Mouse (Mus musculus) cortical plate, adult 2 months (tissue): ENCODE results near the gene Acer1. TPM values are rescaled to one million over a fixed set of nuclear protein-coding genes. Genes with fewer than 3 reads are reported as not detected.

ENCODE experiments used
- H3K27ac ChIP-seq: fragments of 200-500 bp; 2 replicates; pipeline ENCODE4 v1.5.1; 2012; ENCODE audit warnings: low read length, control low read depth, inconsistent platforms; ENCODE audit not compliant: insufficient read depth
- H3K4me1 ChIP-seq: fragments of 200-500 bp; 2 replicates; pipeline ENCODE4 v1.6.1; 2011; ENCODE audit warnings: low read length; ENCODE audit not compliant: control insufficient read depth, insufficient read depth
- H3K4me3 ChIP-seq: fragments of 200-500 bp; 2 replicates; pipeline ENCODE4 v1.5.1; 2011; ENCODE audit warnings: mild to moderate bottlenecking, low read length, control low read depth; ENCODE audit not compliant: insufficient read depth
- CTCF ChIP-seq: fragments of 200-500 bp; IDR thresholded peaks from 2 replicates; pipeline ENCODE4 v1.5.1; 2011; ENCODE audit warnings: mild to moderate bottlenecking, control low read depth, low read length; ENCODE audit not compliant: insufficient read depth; ENCODE audit errors: extremely low read depth
- POLR2A ChIP-seq: fragments of 200-500 bp; IDR thresholded peaks from 2 replicates; pipeline ENCODE4 v1.6.1; 2011; ENCODE audit warnings: mild to moderate bottlenecking, low read length, control low read depth; ENCODE audit not compliant: insufficient read depth; ENCODE audit errors: extremely low read depth
- polyA plus RNA-seq: library from polyadenylated mRNA; depleted of rRNA; stranded (reverse); fragments of >200 nt; gene quantifications from 2 replicates; pipeline ENCODE4 v1.2.3, GENCODE M21; 2012

The Acer1 gene
- polyA plus RNA-seq, 1 experiment, result not detected

DNA sequence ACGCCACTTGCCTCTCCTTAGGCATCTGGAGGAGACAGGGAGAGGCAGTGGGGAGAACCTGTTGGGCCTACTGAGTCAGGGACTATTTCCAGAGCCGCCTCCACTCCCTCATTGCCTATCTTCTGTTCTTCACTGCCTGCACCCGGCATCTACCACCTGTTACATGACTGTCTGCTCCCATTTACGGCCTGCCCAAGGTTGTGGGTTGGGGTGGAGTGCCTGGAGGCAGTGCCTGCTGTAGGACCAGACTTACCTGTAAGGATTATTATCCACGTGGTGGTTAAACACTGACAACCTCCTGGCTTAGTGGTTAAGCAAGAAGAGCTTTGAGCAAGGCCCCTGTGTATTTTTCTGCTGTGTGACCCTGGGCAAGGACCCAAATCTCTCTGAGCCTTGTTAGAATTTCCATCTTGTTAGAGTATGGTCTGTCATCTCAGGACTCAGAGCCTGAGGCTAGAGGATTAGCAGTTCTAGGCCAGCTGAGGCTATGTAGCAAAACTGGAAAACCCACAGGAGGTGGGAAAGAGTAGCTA is 7.2 kb downstream of the Acer1 start:
- Histone ChIP-seq H3K4me3 (no peak overlapping the region), H3K4me1 (no peaks in the 10 kb centered on the region), H3K27ac (no peak overlapping the region)
- TF ChIP-seq CTCF (no peak), POLR2A (no peak)

DNA sequence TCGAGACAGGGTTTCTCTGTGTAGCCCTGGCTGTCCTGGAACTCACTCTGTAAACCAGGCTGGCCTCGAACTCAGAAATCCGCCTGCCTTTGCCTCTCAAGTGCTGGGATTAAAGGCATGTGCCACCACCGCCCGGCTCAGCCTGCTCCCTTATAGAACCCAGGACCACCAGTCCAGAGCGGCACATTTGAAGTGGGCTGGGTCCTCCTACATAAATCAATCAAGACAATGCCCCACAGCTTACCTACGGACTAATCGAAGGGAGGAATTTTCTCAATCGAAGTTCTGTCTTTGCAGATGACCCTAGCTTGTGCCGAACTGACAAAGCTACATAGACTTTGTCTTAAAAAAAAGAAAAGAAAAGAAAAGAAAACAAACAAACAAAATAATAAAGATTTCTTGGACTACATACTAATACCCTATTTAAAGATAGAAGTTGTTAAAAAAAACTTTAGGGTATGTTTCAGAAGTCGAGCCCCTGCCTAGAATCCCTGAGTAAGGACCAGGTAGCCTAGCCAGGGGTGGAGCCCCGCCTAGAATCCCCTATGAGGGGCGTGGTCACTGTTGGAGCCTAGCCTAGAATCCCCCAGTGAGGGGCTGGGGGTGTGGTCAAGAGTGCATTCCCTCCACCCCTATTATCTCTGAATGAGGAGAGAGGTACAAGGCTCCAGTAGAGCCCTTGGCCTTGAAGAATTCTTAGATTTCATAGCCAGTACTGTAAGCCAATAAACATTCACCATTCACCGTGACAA is 7.8 kb downstream of the Acer1 start:
- no peak overlapping the region for H3K27ac ChIP-seq
- TF ChIP-seq POLR2A (no peak), CTCF (no peak)
- no peak overlapping the region for H3K4me3 ChIP-seq
- H3K4me1 ChIP-seq, result no peaks in the 10 kb centered on the region

DNA sequence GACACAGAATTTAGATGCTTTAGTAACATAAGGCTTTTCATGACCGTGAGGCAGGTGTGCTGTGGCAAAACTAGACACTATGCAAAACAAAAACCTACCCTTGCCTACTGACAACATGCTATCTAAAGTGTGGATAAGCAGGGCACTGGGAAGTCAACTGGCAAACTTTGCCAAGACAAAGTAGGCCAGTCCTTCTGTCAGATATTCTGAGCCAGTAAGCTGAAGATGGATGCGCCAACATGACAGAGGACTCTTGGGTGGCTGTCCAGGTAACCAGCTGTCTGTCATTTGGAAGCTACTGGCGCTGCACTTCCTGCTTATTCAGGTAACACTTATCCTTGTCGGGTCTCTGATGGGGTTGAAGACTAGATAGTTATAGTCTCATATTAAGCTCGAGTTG is 11.8 kb downstream of the Acer1 start:
- Histone ChIP-seq H3K27ac (no peak overlapping the region), H3K4me1 (no peaks in the 10 kb centered on the region), H3K4me3 (no peak overlapping the region)
- TF ChIP-seq POLR2A (no peak), CTCF (no peak)

DNA sequence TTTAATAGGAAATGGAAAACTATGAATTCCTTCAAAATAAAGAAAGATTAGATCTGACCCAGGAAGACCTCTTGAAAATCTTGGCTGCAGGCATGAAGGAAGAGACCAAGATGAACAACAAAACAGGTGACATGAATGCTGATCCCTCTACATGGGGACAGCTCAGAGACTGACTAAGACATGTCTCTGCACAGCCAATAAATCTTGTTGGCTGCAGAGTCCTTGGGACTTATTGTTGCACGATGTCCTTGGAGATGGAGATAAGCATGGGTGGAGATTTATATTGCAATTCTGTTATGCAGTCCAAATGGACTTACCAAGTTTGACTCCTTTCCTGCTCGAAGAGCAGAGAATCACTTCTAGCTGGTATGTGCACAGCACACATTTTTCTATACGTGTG is 12.6 kb downstream of the Acer1 start:
- TF ChIP-seq CTCF, result no peak
- TF ChIP-seq POLR2A, result no peak
- H3K27ac ChIP-seq, result no peak overlapping the region
- no peak overlapping the region for H3K4me3 ChIP-seq
- no peaks in the 10 kb centered on the region for H3K4me1 ChIP-seq

DNA sequence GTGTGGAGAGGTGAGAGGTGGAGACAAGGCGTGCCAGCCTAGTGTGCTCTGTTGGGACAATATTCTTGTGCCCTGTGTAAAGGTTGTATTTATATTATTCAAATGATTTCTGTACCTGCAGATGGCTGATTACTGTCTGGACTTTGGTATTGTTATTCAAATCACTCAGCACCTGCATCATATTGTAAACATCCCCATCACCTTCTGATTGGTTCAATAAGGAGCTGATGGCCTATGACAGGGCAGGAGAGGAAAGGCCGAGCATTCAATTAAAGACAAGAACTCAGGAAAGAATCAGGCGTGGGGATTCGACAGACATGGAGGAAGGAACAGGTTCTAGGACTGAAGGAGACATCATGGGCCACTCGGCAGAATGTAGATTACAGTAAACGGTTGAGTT is 18.3 kb downstream of the Acer1 start:
- H3K27ac ChIP-seq, result no peak overlapping the region
- TF ChIP-seq POLR2A, result no peak
- H3K4me1 ChIP-seq, result no peaks in the 10 kb centered on the region
- no peak overlapping the region for H3K4me3 ChIP-seq

DNA sequence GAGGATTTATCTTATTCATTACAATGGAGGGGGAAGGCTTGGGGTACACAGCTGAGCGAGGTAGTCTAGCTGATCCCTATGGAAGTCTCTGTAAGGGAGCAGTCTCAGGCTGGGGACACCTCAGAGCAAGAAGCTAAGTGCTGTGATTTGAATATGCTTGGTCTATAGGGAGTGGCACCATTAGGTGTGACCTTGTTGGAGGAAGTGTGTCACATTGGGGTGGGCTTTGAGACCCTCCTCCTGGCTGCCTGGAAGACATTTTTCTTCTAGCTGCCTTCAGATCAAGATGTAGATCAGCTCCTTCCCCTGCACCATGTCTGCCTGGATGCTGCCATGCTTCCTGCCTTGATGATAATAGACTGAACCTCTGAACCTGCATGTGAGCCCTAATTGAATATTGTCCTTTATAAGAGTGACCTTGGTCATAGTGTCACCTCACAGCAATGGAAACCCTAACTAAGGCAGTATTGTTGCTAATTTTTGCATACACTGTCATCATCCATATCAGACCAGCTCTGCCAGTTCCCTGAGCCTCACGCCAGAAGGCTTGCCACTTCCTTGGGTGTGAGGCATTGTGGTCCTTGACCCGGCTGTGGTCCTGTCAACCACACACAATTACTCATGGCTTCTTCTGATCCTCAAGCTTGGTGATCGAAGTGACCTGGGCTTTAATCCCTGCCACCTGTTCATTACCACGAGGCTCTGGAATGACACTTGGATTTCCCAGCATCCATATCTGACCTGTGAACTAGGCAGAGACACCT is 19.1 kb downstream of the Acer1 start:
- H3K4me1 ChIP-seq, result no peaks in the 10 kb centered on the region
- no peak overlapping the region for H3K27ac ChIP-seq
- H3K4me3 ChIP-seq, result no peak overlapping the region
- TF ChIP-seq CTCF (no peak), POLR2A (no peak)

DNA sequence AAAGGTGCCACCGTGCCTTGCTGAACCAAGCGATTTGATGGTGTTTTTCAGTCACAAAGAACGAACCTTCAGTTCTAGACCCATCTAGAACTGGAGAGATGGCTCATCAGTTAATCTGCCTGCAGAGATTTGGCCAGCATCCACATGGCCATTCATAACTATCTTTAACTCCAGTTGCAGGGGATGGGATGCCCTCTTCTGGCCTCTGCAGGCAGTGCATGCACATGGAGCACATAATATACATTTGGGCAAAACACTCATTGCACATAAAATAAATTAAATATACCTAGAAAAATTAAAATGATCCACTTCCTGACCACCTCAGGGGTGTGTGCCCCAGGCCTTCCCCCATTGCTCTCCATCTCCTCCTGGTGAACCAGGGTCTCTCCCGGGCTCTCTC is 20.0 kb downstream of the Acer1 start:
- no peak for TF ChIP-seq CTCF
- no peak for TF ChIP-seq POLR2A
- Histone ChIP-seq H3K4me3 (no peak overlapping the region), H3K27ac (no peak overlapping the region), H3K4me1 (no peaks in the 10 kb centered on the region)

DNA sequence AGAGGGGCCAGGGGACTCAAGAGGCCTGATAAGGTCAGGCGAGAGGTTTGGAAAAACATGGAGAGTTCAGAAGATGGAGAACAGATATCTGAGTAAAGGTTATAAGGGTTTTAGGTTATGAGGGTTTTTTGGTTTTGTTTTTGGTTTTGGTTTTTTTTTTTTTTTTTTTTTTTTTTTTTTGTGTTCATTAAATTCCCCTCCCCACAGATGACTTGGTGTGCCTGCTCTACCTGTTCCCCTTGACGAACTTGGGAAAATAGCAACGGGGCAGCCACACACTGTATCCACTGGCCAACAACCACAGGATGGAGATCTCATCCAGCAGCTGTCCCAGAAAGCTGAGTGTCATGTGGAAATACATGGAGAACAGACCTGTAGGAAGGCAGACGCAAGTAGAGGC is 23.3 kb downstream of the Acer1 start:
- no peak for TF ChIP-seq CTCF
- no peak for TF ChIP-seq POLR2A
- Histone ChIP-seq H3K4me3 (no peak overlapping the region), H3K27ac (no peak overlapping the region), H3K4me1 (no peaks in the 10 kb centered on the region)

DNA sequence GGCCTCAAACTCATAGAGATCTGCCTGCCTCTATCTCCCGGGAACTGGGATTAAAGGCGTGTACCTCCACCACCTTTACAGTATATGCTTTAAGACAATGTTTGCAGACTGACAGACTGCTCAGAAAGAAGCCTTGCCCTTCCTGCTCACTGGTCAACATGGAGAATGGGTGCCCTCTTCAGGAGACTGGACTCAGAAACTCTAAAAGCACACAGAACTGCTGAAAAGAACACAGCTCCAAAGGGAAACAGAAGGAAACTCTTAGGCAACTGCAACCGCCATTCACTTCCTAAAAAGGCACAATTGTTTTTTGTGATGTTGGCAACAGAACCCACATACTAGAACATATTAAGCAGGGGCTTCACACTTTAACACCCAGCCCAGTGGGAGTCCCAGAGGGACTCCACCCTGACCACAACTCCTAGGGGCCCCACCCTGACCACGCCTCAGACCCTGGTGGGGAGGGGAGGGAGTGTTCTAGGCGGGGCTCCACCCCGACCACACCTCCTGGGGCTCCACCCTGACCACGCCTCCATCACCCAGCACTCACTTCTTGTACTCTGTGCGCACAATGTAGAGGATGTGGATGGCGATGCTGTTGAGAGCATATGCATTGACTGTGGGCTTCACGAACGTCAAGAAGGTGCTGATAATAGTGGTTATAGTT is 24.0 kb downstream of the Acer1 start:
- no peaks in the 10 kb centered on the region for H3K4me1 ChIP-seq
- H3K4me3 ChIP-seq, result no peak overlapping the region
- no peak overlapping the region for H3K27ac ChIP-seq
- TF ChIP-seq POLR2A, result no peak
- TF ChIP-seq CTCF, result 0 out of 2 replicates have a peak, but pooled peaks have one; percentile 13
